Mouse (Mus musculus) cerebellum, postnatal 4 days (tissue): ENCODE results near the gene Mrpl34.
"Not testable (repeated sequence)": the region's sequence is repeated elsewhere in the genome, so short reads cannot be mapped to it uniquely, and the experiment has no call there.

Experiments
- DNase-seq, 2 experiments: peaks; one replicate each; pipeline ENCODE4 v3.0.0; 2022; ENCODE audit warnings: low spot score in 2 of 2, mixed read lengths in 1 of 2

The Mrpl34 gene

DNA sequence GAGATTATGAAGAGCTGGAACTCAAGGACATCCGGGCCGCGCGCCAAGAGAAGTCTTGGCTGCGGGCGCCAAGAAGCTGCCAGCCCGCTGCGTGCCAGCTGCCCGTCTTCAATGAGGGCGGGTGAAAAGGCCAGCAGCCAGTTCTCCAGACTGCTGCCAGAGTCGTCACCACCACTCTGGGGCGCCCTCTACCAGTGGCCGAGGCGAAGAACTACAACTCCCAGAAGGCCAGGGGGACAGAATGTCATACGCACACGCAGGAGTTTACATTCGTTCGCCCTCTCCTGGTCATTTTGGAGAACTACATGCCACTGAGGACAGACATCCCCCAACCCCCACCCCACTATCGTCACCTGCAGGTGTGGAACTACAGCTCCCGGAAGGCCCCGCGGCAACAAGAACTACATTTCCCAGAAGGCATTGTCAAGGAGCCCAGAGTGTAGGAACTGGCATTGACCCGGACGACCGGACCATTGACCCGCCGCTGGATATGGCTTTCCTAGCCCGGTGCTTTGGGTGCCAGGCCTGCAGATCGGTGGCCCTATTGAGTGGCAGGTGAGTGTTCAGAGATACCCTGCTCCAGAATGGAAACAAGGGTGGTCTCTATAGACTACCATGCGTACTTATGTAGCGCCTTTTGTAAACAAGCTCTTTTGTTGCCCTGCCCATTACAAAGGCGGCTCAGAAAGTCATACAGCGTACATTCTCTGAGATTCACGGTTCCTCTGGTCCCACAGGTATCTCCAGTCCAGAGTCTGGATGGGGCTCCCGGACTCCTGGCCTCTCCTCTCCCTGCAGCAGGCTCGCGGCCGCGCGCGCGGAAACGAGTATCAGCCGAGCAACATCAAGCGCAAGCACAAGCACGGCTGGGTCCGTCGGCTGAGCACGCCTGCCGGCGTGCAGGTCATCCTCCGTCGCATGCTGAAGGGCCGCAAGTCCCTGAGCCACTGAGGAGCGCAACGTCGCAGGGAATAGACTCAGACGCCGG lies at the start of gene Mrpl34:
Mrpl34 (plus strand) TSS at position 447 of the 988 bp plus-strand sequence.
- DNase-seq, result peak; percentile 97 to 99

DNA sequence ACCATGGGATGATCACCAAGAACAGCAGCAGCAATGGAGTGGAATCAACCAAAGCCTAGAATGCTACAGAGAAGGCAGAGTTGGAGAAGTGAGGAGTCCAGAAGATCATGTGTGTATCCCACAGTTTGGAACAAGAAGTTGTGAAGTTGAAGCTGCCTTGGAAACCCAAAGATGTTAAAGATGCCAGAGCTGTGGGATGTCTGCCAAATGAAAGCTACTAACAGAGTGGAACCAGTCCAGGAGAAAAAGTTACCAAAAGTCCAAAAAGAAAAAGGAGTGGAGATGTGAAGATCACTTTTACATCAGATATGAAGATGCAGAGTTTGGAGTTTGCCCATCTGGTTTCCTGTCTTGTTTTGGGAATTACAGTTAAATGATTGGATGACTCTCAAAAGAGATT lies 42.6 kb upstream of the Mrpl34 start:
- DNase-seq, result no peak

GRCm38 (mm10) chr8:71432935-71433334 lies 31.8 kb upstream of the Mrpl34 start:
- not testable (repeated sequence) for DNase-seq

GRCm38 (mm10) chr8:71437041-71437440 lies 27.7 kb upstream of the Mrpl34 start:
- no peak for DNase-seq

GRCm38 (mm10) chr8:71441404-71441803 lies 23.4 kb upstream of the Mrpl34 start:
- DNase-seq, result peak in 1 of 2 experiments; percentile 26

DNA sequence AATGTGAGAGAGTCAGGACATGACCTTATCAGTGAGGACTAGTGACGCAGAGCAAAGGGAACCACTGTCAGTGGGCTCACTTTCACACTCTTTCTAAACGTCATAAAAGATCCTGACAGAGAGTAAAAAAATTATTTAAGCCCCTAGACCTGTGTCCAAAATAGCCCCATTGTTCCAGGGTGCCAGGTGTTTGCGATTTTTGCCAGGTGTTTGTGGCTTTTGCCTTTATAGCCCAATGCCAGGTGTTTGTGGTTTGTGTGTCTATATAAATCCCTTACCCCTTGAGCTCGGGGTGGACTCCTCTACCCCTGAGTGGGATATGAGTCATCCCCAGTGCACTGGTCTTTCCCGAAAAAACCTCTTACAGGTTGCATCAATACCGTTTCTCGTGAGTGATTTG lies 19.7 kb upstream of the Mrpl34 start:
- no peak for DNase-seq

DNA sequence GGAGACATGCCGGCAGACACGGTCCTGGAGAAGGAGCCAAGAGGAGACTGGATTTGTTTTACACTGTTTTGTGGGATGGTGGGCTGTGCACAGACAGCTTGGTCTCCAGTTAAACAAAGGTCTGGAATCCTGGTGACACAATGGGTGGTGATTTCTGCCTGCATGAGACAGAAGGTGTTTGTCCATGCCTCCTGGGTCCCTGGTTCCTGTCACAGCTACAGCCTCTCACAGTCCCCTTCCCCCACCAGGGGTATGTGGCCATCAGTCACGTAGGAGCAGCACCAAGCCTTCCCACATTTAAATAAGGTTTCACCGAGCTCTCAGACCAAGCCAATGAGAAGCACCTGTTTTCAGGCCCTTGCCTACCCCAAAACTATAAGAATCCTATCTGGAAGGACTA lies 13.4 kb upstream of the Mrpl34 start:
- peak in 1 of 2 experiments; percentile 0 for DNase-seq

DNA sequence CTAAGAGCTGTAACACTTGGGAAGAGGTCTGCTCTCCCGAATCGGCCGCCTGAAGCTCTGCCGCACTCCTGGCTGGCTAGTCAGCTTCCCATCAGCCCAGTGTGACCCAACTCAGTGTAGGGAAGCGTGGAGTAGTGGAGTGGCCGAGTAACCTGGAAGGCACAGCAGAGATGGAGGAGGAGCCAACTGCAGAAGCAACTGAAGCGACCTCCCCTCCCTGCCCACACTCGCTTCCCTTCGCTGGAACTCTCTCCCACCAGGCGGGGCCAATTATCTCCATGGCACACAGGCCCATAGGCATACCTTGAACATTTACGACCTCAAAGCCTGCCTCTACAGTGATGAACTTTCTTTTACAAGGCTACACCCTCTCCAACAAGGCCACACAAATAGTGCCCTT lies 13.0 kb upstream of the Mrpl34 start:
- peak in 1 of 2 experiments; percentile 0 for DNase-seq

GRCm38 (mm10) chr8:71452669-71453068 lies 12.1 kb upstream of the Mrpl34 start:
- DNase-seq, result peak in 1 of 2 experiments; percentile 0

DNA sequence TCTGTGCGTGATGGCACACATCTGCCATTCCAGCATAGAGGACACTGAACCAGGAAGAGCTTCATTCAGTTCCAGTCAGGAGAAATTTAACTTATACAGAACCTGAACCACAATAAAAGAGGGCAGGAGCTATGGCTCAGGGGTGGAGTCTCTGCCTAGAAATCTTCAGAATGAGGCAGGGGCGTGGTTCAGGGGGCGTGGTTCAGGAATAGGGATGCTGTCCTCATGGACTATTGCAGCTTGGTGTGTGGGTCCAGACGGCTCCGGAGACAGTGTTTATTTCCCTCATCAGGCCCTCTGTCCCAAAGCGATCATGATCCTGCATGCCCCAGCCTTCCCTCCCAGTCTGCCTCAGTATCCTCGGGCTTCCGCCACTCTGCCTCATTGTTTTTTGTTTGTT lies 10.1 kb upstream of the Mrpl34 start:
- peak in 1 of 2 experiments; percentile 0 for DNase-seq

GRCm38 (mm10) chr8:71456906-71457305 lies 7.9 kb upstream of the Mrpl34 start:
- peak in 1 of 2 experiments; percentile 1 for DNase-seq

- DNase-seq, result no peak
Observed at GRCm38 (mm10) chr8:71457659-71458270, 7.0 kb upstream of the Mrpl34 start.

DNA sequence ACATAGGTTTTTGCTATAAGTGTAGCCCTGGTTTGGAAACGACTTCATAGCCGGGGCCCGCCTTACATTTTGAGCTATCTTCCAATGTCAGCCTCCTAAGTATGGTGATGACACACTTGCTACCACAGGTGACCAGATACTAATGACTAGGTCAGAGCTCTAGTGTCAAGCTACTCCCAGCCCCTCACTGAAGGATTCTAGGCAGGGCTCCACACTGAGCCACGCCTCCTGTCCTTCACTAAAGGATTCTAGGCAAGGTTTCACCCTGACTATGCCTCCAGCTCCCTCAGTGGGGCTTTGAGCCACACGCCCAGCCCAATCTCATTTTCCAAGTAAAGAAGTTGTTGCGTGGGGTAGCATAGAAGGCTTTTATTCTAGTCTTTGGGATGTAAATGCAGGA lies 4.0 kb upstream of the Mrpl34 start:
- DNase-seq, result no peak

- no peak for DNase-seq
Observed at GRCm38 (mm10) chr8:71461152-71461840, 3.5 kb upstream of the Mrpl34 start.

GRCm38 (mm10) chr8:71462191-71462590 lies 2.6 kb upstream of the Mrpl34 start:
- DNase-seq, result no peak

DNA sequence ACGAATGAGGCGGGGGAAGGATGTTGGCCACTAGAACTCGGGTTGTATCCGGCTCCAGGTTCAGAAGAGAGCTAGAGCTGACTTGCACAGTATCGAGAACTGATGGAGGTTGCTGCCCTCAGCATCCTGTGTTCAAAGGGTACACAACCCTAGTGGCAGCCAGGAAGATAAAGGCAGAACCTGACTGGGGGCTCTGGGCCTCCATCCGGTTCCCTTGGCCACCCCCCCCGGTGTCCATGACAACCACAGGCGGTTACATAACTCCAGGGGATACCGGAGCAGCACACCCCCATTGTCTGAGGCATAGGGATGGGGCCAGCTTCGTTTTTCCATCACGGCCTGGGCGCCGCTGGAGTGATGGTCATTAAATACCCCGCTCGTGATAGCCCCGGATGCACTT lies 2.0 kb upstream of the Mrpl34 start:
- no peak for DNase-seq

GRCm38 (mm10) chr8:71463188-71464033 lies 1.3 kb upstream of the Mrpl34 start, which contains the start of gene Abhd8:
Abhd8 (minus strand) TSS chr8:71463655.
- DNase-seq, result peak; percentile 95 to 99

- no peak for DNase-seq
Observed at GRCm38 (mm10) chr8:71465733-71466132, 974 bp downstream of the Mrpl34 start.

DNA sequence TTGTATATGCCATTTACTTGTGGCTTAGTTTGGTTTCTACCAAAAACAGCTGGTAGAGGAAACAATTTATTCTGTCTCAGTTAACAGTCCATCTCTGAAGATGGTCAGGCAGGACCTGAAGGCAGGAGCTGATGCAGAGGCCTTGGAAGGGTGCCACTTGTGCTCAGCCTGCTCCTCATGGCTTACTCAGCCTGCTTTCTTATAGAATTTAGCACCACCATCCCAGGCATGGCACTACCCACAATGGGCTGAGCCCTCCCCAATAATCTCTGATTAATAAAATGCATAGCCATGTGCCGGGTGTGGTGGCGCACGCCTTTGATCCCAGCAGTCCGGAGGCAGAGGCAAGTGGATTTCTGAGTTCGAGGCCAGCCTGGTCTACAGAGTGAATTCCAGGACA lies 1.4 kb downstream of the Mrpl34 start:
- DNase-seq, result no peak

DNA sequence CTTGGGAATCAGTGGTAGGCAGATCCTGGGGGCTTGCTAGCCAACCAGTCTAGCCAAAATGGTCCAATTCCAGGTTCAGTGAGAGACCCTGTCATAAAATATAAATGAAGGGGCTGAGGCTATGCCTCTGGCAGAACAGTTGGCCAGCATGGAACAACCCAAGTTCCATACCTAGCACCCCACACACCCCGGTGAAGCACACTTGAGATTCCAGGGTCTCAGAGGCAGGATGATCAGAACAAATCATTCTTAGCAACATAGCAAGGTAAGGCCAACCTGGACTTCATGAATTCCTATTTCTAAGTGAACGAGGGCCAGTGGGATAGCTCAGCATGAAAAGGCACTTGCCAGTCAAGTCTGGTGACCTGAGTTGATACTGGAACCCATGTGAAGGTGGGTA lies 2.4 kb downstream of the Mrpl34 start:
- no peak for DNase-seq

DNA sequence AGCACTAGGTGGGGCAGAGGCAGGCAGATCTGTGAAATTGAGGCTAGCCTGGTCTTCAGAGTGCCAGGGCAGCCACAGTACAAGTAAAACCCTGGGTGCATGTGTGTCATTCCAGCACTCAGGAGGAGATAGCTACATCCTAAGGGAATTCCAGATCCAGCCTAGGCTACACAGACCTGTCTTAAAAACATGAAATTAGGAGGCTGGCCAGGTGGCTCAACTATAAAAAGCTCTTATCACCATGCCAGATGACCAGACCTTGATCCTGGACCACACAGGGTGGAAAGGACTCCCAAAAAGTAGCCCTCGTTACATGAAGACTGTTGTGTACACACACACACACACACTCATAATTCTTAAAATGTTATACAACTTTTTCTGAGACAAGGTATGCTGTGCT lies 3.2 kb downstream of the Mrpl34 start:
- no peak for DNase-seq
